Mouse (Mus musculus) cerebellum, postnatal 25 days (tissue): ENCODE measurements around the gene Dync2li1.

Source experiments
- DNase-seq, 2 experiments: peaks; one replicate each; pipeline ENCODE4 v3.0.0; 2021; ENCODE audit warnings: mixed read lengths in 2 of 2

Dync2li1 gene

DNA sequence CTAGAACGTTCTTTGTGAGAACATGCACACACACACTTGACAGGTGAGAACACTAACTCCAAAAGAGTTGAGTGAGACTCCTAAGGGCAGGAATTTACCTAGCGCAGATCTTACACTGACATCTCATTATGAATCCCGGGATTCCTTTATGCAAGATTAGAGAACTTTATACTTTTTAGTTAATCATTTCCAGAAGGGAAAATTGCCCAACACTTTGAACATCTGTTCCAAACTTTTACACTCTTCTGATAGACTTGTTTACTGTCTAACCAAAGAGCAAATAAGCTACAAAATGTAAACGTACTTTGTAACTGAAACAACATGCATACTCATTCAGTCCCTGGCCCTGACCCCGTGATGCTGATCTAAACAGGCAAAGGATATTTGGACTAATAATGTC is 63.0 kb downstream of the Dync2li1 start:
- DNase-seq: no peak

DNA sequence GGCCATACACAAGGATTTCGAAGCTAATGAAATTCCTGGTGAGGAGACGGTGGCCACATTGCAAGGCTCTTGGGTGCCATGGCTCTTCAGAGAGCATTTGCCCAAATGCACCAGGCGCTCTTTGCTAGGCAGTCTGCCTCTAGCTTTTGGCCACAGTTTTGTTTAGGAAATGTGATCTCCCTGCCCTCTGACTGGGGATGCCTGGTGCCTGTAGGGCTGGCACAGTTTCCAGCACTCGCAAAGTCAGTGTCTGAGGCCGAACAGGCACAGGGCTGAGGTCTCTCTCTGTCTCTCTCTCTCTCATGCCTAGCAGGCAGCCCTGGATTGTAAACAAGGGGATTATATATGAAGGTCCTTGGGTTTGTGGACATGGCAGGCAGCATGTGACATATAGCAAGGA is 63.8 kb downstream of the Dync2li1 start:
- DNase-seq: no peak

DNA sequence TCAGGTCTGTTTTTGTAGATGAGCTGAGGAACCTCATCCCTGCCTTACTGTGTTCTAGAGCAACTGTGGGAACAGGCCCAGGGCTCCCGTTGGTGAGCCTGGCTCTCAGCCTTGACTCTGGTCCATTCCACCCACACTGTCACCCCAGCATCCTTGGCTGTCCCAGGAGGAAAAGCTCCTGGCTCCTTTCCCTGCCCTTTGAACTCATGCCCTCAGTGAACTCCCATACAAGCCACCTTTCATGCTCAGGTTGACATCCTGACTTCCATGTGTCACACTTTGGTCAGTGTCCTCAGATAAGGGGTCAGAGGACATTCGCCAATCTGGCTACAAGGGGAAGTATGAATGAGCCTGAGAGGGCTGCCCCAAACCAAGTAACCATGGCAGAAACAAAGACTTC is 67.4 kb downstream of the Dync2li1 start:
- DNase-seq: no peak

DNA sequence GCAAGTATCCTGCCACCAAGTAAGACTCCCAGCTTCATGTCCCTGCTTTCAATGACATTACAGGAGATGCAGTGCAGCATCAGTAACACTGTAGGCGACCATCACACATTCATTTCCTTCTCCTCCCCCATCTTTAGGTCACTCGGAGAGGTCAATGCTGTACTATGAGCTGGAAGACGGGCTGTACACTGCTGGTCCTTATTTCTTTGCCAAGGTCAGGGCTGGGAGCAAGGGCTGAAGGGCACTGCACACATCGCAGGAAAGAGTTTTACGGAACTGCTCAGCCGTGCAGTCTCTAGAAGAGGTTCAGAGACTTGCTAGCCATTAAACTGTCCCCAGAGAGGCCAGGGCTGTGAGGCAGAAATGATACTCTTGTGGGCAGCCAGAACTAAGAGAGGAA is 70.2 kb downstream of the Dync2li1 start:
- no peak for DNase-seq

DNA sequence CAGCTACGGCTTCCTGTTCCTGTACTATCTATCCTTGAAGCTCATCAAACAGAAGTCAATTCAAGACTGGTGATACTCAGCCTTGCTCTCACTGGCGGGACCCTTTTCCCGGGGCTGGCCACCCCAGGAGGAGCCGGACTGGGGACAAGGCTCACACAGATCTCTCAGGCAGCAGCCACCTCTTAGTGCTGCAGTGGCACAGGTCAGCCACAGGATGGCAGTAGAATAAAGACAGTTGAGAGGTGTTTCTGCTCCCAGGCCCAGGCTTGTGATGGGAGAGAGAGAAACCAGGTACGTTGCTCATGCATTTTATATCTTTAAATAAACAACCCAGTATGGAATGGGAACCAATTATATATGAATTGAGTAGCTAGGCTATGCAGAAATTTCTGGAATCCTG is 72.4 kb downstream of the Dync2li1 start:
- peak; percentile 66 to 74 for DNase-seq
